Mouse (Mus musculus) kidney, postnatal 36 days (tissue): ENCODE measurements around the gene Gm29564.
"Not testable (repeated sequence)": the region's sequence is repeated elsewhere in the genome, so short reads cannot be mapped to it uniquely, and the experiment has no call there.

Experiments
- DNase-seq, 2 experiments: peaks; one replicate each; pipeline ENCODE4 v3.0.0; 2021 to 2022; ENCODE audit warnings: mixed read lengths in 2 of 2

The Gm29564 gene

GRCm38 (mm10) chrY:78212693-78213092, at the start of gene Gm29564:
TSS of gene Gm29564 (plus strand) at chrY:78212993.
- not testable (repeated sequence) for DNase-seq
